20 mouse cellular contexts compared by ENCODE assay signal in genomic region chr5:90711409-90711808, GRCm38 (mm10). TPM values are rescaled to one million over a fixed set of nuclear protein-coding genes. Genes with fewer than 3 reads are reported as not detected.
"Had no signal": no experiment of that assay in that cellular context is flagged by ENCODE, and none has a peak within 500 bp of the region (broad histone marks: within the 10 kb centered on the region; RNA-seq: fewer than 3 reads in every experiment).

No protein-coding gene starts in this region.

- H3K27ac ChIP-seq: limb, embryonic 12.5 days; limb, embryonic 15.5 days; liver, embryonic 14.5 days; macrophage; stomach, embryonic 15.5 days had no signal

- H3K9me3 ChIP-seq: limb, embryonic 12.5 days; limb, embryonic 15.5 days; stomach, embryonic 15.5 days had no signal

- DNase-seq: kidney, adult 2 months; kidney, postnatal 10 days; kidney, postnatal 36 days; left cerebral cortex, postnatal 4 days; liver, postnatal 0 days; lung, embryonic 14.5 days; right cerebral cortex, postnatal 25 days; spleen, adult 18-20 months; thymus, postnatal 25 days had no signal

- H3K4me2 ChIP-seq: limb, embryonic 12.5 days; limb, embryonic 15.5 days; liver, embryonic 11.5 days; lung, embryonic 14.5 days; stomach, embryonic 15.5 days had no signal

- H3K4me1 ChIP-seq: limb, embryonic 12.5 days; limb, embryonic 15.5 days; stomach, embryonic 15.5 days had no signal

- H3K9ac ChIP-seq: limb, embryonic 12.5 days; limb, embryonic 15.5 days; liver, embryonic 14.5 days; liver, postnatal 0 days; lung, embryonic 14.5 days; stomach, embryonic 15.5 days had no signal

- ATAC-seq: intestine, postnatal 0 days; liver, postnatal 0 days; lung, postnatal 0 days had no signal

- H3K4me3 ChIP-seq: limb, embryonic 12.5 days; limb, embryonic 15.5 days; stomach, embryonic 15.5 days had no signal

- H3K27me3 ChIP-seq: limb, embryonic 15.5 days; stomach, embryonic 15.5 days had no signal

- H3K36me3 ChIP-seq: limb, embryonic 12.5 days; limb, embryonic 15.5 days; stomach, embryonic 15.5 days had no signal

RNA-seq across cellular contexts. Expression of gene Cxcl5, which starts 47.8 kb away (rescaled TPM):
- total RNA-seq: left cerebral cortex, postnatal 4 days; megakaryocyte, adult 5-6 weeks; monocyte, adult 5-6 weeks had no signal
- polyA plus RNA-seq: kidney, adult 2 months; limb, embryonic 12.5 days; lung, embryonic 14.5 days had no signal

RNA-seq across cellular contexts. Expression of gene Ppbp, which starts 56.9 kb away (rescaled TPM):
- polyA plus RNA-seq: neural tube, embryonic 14.5 days had no signal
